Mouse (Mus musculus): ENCODE measurements around the gene Borcs6.

- TF ChIP-seq POLR2A (IDR thresholded peaks at IDR 0.05; ENCODE audit: low read depth, low read length) (no peak), CTCF (IDR thresholded peaks at IDR 0.05; ENCODE audit: extremely low read depth, insufficient read length, insufficient replicate concordance, low read depth, low read length) (no peak)
These were observed 28.8 kb downstream of the Borcs6 start, which contains the start of gene Vamp2 for GRCm38 (mm10) chr11:69088103-69088855.

All from small intestine, adult 2 months (tissue).